Mouse (Mus musculus): Measurements from ENCODE around the gene Col24a1. TPM values are rescaled to one million over a fixed set of nuclear protein-coding genes. Genes with fewer than 3 reads are reported as not detected.
"Not testable (repeated sequence)": the region's sequence is repeated elsewhere in the genome, so short reads cannot be mapped to it uniquely, and the experiment has no call there.

Col24a1 gene
- polyA plus RNA-seq, 1 experiment from 2014 or later, result 0.46 TPM

GRCm38 (mm10) chr3:145420421-145420820, 128.1 kb downstream of the Col24a1 start:
- H3K27ac ChIP-seq (replicated peaks), result no peak overlapping the region
- H3K36me3 ChIP-seq, result no peaks in the 10 kb centered on the region
- H3K4me3 ChIP-seq, result no peak overlapping the region
- H3K9ac ChIP-seq, result no peak overlapping the region
- H3K9me3 ChIP-seq, result no peaks in the 10 kb centered on the region
- 81% methylated on average over 2 of the region's 2 CpGs for WGBS
- no peak for ATAC-seq (ENCODE audit: low read depth)
- H3K4me1 ChIP-seq (replicated peaks), result no peaks in the 10 kb centered on the region
- no peaks in the 10 kb centered on the region for H3K27me3 ChIP-seq
- H3K4me2 ChIP-seq, result no peak overlapping the region

GRCm38 (mm10) chr3:145422044-145422443, 129.8 kb downstream of the Col24a1 start:
- Histone ChIP-seq H3K9me3 (no peaks in the 10 kb centered on the region), H3K9ac (no peak overlapping the region), H3K27ac (replicated peaks) (no peak overlapping the region), H3K36me3 (no peaks in the 10 kb centered on the region), H3K27me3 (no peaks in the 10 kb centered on the region), H3K4me2 (no peak overlapping the region), H3K4me1 (replicated peaks) (no peaks in the 10 kb centered on the region), H3K4me3 (no peak overlapping the region)
- WGBS, result 89% methylated on average over 3 of the region's 3 CpGs
- ATAC-seq (ENCODE audit: low read depth), result no peak

- H3K36me3 ChIP-seq, result no peaks in the 10 kb centered on the region
- no peak for ATAC-seq (ENCODE audit: low read depth)
- H3K9me3 ChIP-seq, result no peaks in the 10 kb centered on the region
- H3K4me1 ChIP-seq (replicated peaks), result no peaks in the 10 kb centered on the region
- H3K9ac ChIP-seq, result no peak overlapping the region
- no peaks in the 10 kb centered on the region for H3K27me3 ChIP-seq
- no peak overlapping the region for H3K4me3 ChIP-seq
- no peak overlapping the region for H3K4me2 ChIP-seq
- no peak overlapping the region for H3K27ac ChIP-seq (replicated peaks)
- 83% methylated on average over 7 of the region's 7 CpGs for WGBS
Measured at GRCm38 (mm10) chr3:145438352-145438751, 146.1 kb downstream of the Col24a1 start.

- Histone ChIP-seq H3K27ac (replicated peaks) (no peak overlapping the region), H3K4me1 (replicated peaks) (no peaks in the 10 kb centered on the region), H3K27me3 (no peaks in the 10 kb centered on the region), H3K4me3 (no peak overlapping the region), H3K9ac (no peak overlapping the region), H3K9me3 (no peaks in the 10 kb centered on the region), H3K36me3 (no peaks in the 10 kb centered on the region), H3K4me2 (no peak overlapping the region)
- WGBS, result 80% methylated on average over 7 of the region's 7 CpGs
- ATAC-seq (ENCODE audit: low read depth), result no peak
Measured at GRCm38 (mm10) chr3:145439086-145439485, 146.8 kb downstream of the Col24a1 start.

GRCm38 (mm10) chr3:145440993-145441392, 148.7 kb downstream of the Col24a1 start:
- Histone ChIP-seq H3K4me1 (replicated peaks) (no peaks in the 10 kb centered on the region), H3K27me3 (no peaks in the 10 kb centered on the region), H3K9me3 (no peaks in the 10 kb centered on the region), H3K36me3 (no peaks in the 10 kb centered on the region), H3K4me2 (no peak overlapping the region), H3K27ac (replicated peaks) (no peak overlapping the region), H3K4me3 (no peak overlapping the region), H3K9ac (no peak overlapping the region)
- 50% methylated on average over 1 of the region's 1 CpGs for WGBS
- no peak for ATAC-seq (ENCODE audit: low read depth)

- Histone ChIP-seq H3K9me3 (no peaks in the 10 kb centered on the region), H3K4me2 (no peak overlapping the region), H3K27me3 (no peaks in the 10 kb centered on the region), H3K4me3 (no peak overlapping the region), H3K9ac (no peak overlapping the region), H3K27ac (replicated peaks) (no peak overlapping the region), H3K4me1 (replicated peaks) (no peaks in the 10 kb centered on the region), H3K36me3 (no peaks in the 10 kb centered on the region)
- ATAC-seq (ENCODE audit: low read depth), result no peak
- WGBS, result 81% methylated on average over 1 of the region's 1 CpGs
Measured at GRCm38 (mm10) chr3:145442268-145442667, 150.0 kb downstream of the Col24a1 start.

GRCm38 (mm10) chr3:145443167-145443566, 150.9 kb downstream of the Col24a1 start:
- not testable (repeated sequence) for H3K27ac ChIP-seq (replicated peaks); H3K9ac ChIP-seq; H3K36me3 ChIP-seq; ATAC-seq (ENCODE audit: low read depth); H3K27me3 ChIP-seq; H3K4me3 ChIP-seq; H3K9me3 ChIP-seq; H3K4me2 ChIP-seq; H3K4me1 ChIP-seq (replicated peaks)
- WGBS, result 54% methylated on average over 6 of the region's 6 CpGs

GRCm38 (mm10) chr3:145457039-145457438, 164.8 kb downstream of the Col24a1 start:
- no peaks in the 10 kb centered on the region for H3K4me1 ChIP-seq (replicated peaks)

GRCm38 (mm10) chr3:145462351-145462750, 170.1 kb downstream of the Col24a1 start:
- no peak overlapping the region for H3K4me2 ChIP-seq
- no peak overlapping the region for H3K4me3 ChIP-seq
- H3K27me3 ChIP-seq, result no peaks in the 10 kb centered on the region
- H3K4me1 ChIP-seq (replicated peaks), result no peaks in the 10 kb centered on the region
- H3K9me3 ChIP-seq, result no peaks in the 10 kb centered on the region
- H3K9ac ChIP-seq, result no peak overlapping the region
- WGBS, result 82% methylated on average over 7 of the region's 7 CpGs
- no peak overlapping the region for H3K27ac ChIP-seq (replicated peaks)
- no peaks in the 10 kb centered on the region for H3K36me3 ChIP-seq
- ATAC-seq (ENCODE audit: low read depth), result no peak

More at GRCm38 (mm10) chr3:145457039-145457438, 164.8 kb downstream of the Col24a1 start:
- H3K27ac ChIP-seq (replicated peaks), result no peak overlapping the region
- no peak overlapping the region for H3K9ac ChIP-seq
- H3K4me2 ChIP-seq, result no peak overlapping the region
- no peak overlapping the region for H3K4me3 ChIP-seq
- no peaks in the 10 kb centered on the region for H3K36me3 ChIP-seq
- H3K27me3 ChIP-seq, result no peaks in the 10 kb centered on the region
- WGBS, result 71% methylated on average over 5 of the region's 5 CpGs
- no peak for ATAC-seq (ENCODE audit: low read depth)
- no peaks in the 10 kb centered on the region for H3K9me3 ChIP-seq

- H3K4me3 ChIP-seq, result no peak overlapping the region
Measured at GRCm38 (mm10) chr3:145463731-145464130, 171.5 kb downstream of the Col24a1 start.

GRCm38 (mm10) chr3:145471094-145471493, 178.8 kb downstream of the Col24a1 start:
- H3K4me1 ChIP-seq (replicated peaks), result no peaks in the 10 kb centered on the region
- H3K9ac ChIP-seq, result no peak overlapping the region
- no peak overlapping the region for H3K4me3 ChIP-seq
- no peak overlapping the region for H3K4me2 ChIP-seq
- H3K27me3 ChIP-seq, result no peaks in the 10 kb centered on the region
- 83% methylated on average over 4 of the region's 4 CpGs for WGBS
- no peak for ATAC-seq (ENCODE audit: low read depth)
- no peaks in the 10 kb centered on the region for H3K9me3 ChIP-seq
- no peak overlapping the region for H3K27ac ChIP-seq (replicated peaks)
- H3K36me3 ChIP-seq, result no peaks in the 10 kb centered on the region

More at GRCm38 (mm10) chr3:145463731-145464130, 171.5 kb downstream of the Col24a1 start:
- no peaks in the 10 kb centered on the region for H3K9me3 ChIP-seq
- H3K36me3 ChIP-seq, result no peaks in the 10 kb centered on the region
- H3K9ac ChIP-seq, result no peak overlapping the region
- no peaks in the 10 kb centered on the region for H3K27me3 ChIP-seq
- WGBS, result 28% methylated on average over 2 of the region's 2 CpGs
- H3K4me1 ChIP-seq (replicated peaks), result no peaks in the 10 kb centered on the region
- 0 out of 2 replicates have a peak, but pooled peaks have one; percentile 27 for ATAC-seq (ENCODE audit: low read depth)
- H3K27ac ChIP-seq (replicated peaks), result no peak overlapping the region
- H3K4me2 ChIP-seq, result no peak overlapping the region

- Histone ChIP-seq H3K36me3 (no peaks in the 10 kb centered on the region), H3K4me2 (no peak overlapping the region), H3K4me3 (no peak overlapping the region), H3K4me1 (replicated peaks) (no peaks in the 10 kb centered on the region), H3K27me3 (no peaks in the 10 kb centered on the region), H3K27ac (replicated peaks) (no peak overlapping the region), H3K9me3 (no peaks in the 10 kb centered on the region), H3K9ac (no peak overlapping the region)
- 58% methylated on average over 7 of the region's 7 CpGs for WGBS
- no peak for ATAC-seq (ENCODE audit: low read depth)
Measured at GRCm38 (mm10) chr3:145474163-145474562, 181.9 kb downstream of the Col24a1 start.

GRCm38 (mm10) chr3:145476634-145477033, 184.4 kb downstream of the Col24a1 start:
- ATAC-seq (ENCODE audit: low read depth), result no peak
- WGBS, result 91% methylated on average over 3 of the region's 3 CpGs
- H3K4me3 ChIP-seq, result no peak overlapping the region
- no peak overlapping the region for H3K27ac ChIP-seq (replicated peaks)
- H3K27me3 ChIP-seq, result no peaks in the 10 kb centered on the region
- no peaks in the 10 kb centered on the region for H3K9me3 ChIP-seq
- H3K9ac ChIP-seq, result no peak overlapping the region
- H3K4me1 ChIP-seq (replicated peaks), result no peaks in the 10 kb centered on the region
- no peak overlapping the region for H3K4me2 ChIP-seq
- H3K36me3 ChIP-seq, result no peaks in the 10 kb centered on the region

Data from neural tube, embryonic 13.5 days (tissue).